Mouse (Mus musculus) lung, postnatal 14 days (tissue): ENCODE measurements around the gene Scarf2.

Source experiments
- DNase-seq: peaks from one replicate; pipeline ENCODE4 v3.0.0; 2021

Scarf2 gene

DNA sequence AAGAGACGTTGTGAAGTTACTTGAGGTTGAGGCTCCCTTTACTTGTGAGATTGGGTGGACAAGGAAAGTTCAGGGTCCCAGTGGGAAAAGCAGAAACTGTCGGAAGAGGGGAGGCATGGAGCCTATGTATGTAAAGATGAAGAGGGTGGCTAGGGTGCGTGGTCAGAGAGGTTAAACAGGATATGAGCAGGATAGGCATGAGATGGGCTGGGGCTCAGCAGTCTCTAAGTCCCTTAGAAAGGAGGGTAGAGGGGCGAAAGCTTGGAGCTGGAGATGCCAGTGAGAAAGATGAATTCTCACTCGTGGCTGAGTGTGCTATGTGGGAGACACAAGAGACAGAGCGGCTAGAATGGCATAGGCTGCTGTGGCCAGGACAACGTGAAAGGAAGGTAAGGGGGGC is 35.7 kb downstream of the Scarf2 start, which contains the start of gene B830017H08Rik:
B830017H08Rik (plus strand) TSS at position 301 of the 400 bp plus-strand sequence.
- DNase-seq = no peak

DNA sequence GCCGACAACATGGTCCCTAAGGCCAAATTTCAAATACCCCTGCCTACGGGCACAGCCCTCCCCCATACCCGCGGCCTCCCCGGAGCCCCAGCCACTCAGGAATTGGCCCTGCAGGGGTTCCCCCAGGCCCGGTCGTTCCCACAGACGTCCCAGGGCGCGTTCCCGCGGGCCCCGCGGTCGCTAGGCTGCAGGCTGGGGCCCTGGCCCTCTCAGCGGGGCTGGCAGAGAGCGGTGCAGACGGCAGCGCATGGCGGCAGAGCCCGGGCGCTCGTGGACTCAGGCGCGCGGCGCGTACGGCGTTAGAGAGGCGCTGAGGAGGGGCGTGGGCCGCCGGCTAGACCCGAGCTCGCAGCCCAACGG is 36.2 kb downstream of the Scarf2 start:
- DNase-seq = no peak

DNA sequence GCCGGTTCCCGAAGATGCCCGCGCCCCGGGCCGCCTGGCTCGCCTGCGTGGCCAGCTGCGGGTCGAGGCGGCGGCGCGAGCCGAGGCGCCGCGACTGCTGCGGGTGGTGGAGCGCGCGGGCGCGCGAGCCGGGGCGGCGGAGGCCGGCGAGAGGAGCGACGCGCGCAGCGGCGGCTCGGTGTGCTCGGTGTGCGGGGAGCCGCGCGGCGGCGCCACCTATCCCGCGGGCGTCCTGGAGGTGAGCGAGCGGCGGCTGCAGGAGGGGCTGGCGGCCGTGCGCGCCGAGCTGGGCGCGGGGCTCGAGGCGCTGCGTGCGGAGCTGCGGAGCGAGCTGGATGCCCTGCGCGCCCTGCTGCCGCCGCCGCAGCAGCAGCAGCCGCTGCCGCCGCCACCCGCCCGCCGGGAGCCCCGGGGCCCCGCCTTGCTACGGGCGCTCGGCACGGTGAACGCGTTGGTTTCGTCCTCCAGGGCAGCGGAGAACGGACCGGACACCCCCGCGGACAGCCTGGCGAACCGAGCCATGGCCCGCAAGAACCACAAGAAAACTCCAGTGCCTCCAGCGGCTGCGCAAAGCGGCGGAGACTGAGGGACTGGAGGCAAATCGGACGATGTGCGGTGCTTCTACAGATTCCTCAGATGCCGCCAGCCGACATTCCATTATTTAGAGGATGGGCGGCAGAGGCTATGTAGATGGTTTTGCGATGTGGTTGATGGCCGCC is 36.8 kb downstream of the Scarf2 start:
- no peak for DNase-seq

DNA sequence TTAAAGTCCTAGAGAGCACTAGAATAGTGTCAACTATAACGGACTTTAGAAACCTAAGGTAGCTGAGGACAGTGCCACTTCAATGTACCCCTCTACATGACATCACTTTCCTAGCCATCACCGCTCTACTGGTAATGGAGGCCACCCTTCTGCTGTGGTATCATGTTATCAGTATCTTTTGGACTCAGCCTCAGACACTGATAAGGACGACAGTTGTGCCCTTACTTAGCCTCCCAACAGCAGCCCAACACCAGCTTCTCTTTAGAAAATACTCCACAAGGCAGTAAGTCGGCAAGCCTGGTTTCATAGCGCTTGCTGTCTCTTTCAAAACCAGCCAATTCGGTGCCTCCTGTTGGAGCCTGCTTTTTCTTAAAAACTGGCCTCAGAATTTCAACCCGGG is 37.5 kb downstream of the Scarf2 start:
- DNase-seq = no peak

DNA sequence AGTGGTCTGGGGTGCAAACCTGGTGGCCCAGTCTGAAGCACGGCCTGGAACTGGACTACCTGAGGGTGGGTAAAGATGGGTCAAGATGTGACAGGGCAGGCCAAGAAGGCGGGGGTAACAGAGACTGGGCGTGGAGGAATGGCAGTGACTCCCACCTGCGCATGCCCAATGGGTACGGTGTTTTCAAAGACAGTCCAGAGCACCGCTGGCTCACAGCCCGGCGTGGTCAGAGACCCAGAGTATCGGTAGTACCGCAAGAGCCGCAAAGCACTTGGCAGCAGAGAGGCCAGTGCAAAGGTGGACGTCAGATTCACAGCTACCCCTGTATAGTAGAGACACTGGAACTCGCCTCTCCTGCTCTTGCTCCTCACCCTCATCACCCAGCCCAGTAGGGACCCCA is 38.4 kb downstream of the Scarf2 start:
- DNase-seq = no peak

DNA sequence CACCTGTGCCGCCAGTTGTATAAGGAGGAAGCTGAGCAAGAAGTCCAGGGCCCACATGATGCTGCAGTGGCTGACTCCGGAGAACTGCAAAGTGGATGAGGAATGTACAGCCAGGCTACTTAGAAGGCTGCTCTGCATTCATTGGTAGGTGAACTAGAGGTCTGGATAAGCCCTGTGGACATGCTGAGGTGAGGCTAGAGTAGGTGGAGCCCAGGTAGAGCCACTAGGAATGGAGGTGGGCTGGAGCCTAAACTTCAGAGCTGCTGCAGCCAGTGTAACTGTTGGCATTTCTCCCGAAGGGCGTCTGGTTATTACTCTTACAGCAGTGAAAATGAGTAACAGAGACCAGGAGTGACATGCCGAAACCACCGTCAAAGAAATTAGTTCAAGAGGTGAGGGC is 41.0 kb downstream of the Scarf2 start, which contains the start of gene Car15:
Car15 (minus strand) TSS at position 314 of the 400 bp plus-strand sequence.
- DNase-seq = no peak

DNA sequence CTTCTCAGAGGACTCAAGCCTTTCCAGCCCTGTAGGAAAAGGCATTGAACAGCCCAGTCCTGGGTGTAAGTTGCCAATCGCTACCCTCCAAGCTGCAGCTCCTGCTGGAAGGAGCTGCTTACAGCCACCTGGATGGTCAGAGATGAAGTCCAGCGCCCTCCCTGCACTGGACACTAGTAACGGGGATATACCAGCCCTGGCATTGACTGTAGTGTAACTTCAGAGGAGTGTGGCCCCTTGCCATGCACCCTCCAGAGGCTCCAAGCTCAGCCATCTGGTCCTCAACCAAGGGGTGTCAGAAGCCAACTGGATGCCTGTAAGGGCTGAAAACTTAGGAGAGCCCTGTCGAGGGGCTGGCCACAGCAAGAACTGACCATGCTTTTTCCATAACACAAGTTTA is 42.9 kb downstream of the Scarf2 start:
- no peak for DNase-seq

DNA sequence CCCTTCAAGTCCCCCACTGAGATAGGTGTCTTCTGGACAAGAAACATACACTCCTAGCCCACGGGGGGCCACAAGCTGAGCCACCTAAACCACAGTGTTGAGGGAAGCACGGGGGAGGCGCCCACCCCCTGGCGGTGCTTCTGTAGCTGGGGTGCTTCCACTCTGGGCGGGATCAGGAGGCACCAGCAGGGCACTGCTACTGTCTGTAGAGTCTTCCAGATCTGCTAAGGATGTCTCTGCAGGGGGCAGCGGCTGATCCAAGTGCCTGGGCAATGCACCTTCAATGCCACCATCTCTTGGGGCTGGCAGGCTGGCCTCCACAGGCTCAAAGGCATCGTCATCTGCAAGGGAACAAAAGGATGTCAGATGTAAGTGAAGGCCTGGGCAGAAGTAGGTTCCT is 45.4 kb downstream of the Scarf2 start:
- no peak for DNase-seq

DNA sequence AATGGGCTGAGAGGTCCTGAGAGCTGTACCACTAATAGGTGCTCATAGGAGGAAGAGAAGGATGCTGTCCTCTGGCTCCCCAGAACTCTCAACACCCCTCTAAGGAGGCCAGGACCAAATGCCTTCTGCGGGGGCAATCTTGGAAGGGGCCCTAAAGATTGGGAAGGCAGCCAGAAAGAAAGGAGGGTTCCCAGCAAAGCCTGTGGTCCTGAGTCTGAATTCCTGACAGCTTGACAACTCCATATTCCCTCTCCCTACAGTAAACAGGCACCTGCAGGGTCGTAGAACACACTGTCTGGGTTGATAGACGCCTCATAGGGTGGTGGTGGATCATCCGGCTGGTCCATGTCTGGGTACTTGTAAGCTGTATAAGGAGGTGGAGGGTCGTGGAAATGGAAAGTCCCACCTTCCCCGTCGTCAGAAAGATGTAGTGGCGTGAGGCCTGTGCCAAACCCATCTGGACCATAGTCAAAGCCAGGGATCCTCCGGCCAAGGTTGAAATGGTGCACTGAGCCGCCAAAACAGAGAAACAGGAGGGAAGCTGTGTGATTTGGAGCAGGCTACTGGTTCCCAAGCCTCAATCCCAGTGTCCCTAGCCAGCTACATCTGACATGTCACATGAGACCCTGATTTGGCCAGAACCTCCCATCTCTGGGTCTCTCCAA is 46.8 kb downstream of the Scarf2 start:
- no peak for DNase-seq

DNA sequence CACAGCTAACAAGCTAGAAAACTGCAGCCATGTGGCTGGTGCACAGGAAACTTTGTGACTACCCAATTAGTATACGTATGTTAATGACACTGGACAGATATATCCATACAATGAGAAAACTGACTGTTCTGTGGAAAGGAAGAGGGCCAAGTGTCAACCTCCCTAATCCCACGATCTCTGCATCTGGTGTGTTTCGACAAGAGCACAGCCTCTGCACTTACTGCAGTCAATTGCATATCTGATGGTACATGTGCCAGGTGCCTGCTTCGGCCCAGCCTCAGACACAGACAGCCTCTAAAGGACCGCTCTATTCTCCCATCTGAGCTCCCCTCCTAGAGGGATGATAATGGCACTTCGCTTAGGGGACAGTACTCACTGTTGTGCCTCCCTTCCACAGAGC is 51.3 kb downstream of the Scarf2 start:
- DNase-seq = no peak

DNA sequence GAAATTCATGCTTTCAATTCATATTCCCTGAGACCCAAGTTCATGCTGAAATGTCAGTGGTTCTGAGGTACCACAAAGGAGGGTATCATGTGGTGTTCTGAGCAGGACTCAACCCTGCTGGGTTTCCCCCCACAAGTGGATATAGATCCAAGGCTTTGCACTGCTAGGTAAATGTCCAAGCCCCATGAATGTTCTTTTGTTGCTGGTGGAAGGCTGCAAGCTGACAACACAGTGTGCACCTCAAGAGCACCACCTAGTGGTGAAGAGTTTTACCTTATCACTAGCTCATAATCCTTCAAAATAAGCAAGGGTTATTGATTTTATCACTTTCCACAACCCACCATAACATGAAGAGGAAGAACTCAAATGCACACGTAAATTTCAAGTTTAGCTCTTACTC is 51.8 kb downstream of the Scarf2 start:
- peak; percentile 51 for DNase-seq

DNA sequence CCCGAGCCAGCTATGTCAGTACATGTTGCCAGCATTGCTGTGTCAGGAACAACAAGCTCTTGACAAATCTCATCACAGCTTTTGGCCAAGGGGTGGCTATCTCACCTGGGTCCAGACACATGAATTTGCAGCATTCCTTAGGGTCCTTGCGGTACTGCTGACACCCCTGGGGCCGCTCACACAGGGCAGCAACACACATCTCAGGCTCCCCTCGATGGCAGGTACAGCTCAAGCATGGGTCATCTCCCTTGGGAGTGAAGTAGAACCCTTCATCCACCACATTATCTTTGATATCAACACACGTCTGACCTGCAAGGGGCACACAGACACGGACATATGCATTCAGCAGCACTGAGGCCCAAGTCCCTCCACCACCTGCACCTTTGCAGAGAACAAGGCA is 52.4 kb downstream of the Scarf2 start:
- DNase-seq = no peak

DNA sequence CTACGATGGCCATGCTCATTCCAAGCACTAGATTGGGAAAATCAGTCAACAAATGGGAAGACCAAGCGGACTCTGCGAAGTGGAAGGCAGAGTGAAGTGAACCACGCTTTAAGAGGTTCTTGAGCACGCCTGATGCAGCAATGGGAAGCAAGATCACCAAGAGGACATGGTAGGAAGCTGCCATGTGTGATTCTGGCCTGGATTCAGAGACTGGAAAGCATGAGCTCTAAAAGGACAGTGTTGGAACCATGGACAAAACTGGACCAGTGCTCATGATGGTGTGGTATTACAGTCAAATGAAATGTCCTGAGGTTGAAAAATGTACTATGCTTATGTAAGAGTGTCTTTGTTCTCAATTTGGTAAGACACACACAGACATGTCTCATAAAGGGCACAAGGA is 54.2 kb downstream of the Scarf2 start:
- no peak for DNase-seq

DNA sequence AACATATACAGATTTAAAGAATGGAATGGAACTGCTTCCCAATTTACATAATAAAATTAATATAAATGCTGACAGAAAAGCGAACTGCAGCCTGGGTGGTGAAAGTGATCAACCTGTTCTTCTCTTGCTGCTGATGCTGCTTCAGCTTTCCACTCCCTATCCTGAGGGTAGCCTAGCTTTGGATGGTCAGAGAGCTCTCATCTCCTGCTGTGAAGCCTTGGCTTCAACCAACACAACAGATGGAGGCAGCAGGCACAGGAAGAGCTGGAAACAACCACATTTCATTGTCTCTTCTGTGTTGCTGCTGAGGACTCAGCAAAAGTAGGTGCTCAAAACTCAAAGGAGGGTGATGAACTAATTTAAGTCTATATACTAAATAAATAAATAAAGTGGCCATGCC is 54.8 kb downstream of the Scarf2 start:
- no peak for DNase-seq

DNA sequence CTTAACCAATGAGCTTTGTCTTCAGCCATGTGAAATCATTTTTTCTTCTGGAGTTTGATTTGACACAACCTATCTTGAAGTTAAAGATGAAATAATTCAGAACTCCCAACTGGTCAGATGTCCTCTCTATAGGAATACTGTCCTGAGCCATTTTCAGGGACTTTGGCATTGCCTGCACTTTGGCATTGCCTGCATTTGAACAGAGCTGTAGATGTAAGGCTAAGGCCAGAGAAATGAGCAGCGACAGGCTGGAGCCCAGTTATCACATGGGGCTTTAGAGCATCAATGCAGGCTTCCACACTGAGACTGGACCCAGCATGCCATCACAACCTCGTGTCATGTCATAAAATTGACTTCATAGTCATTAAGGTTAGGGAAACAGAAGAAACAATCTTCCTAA is 56.2 kb downstream of the Scarf2 start:
- no peak for DNase-seq

DNA sequence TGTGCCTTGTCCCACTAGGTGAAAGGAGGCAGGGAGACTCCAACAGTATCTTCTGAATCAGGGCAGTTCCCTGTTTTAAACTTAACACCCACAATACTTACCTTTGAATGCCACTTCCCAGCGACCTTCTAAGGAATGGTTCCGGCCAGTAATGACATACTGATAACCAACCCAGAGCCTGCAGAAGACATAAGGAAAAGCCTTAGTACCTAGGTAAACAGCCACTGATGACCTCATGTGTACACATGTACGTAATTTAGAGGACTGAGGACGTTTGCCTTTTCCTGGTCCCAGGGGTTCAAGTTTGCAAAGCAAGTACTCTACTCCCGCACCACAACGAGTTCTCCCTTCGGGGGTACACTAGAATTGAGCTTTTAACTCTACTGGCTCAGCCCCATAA is 60.1 kb downstream of the Scarf2 start:
- no peak for DNase-seq
